Mouse (Mus musculus) right cerebral cortex, postnatal 14 days (tissue): Measurements from ENCODE around the gene Ppp2r5e.
"Not testable (repeated sequence)": the region's sequence is repeated elsewhere in the genome, so short reads cannot be mapped to it uniquely, and the experiment has no call there.

Source experiments
- DNase-seq: peaks from one replicate; pipeline ENCODE4 v3.0.0; 2022

Gene Ppp2r5e

DNA sequence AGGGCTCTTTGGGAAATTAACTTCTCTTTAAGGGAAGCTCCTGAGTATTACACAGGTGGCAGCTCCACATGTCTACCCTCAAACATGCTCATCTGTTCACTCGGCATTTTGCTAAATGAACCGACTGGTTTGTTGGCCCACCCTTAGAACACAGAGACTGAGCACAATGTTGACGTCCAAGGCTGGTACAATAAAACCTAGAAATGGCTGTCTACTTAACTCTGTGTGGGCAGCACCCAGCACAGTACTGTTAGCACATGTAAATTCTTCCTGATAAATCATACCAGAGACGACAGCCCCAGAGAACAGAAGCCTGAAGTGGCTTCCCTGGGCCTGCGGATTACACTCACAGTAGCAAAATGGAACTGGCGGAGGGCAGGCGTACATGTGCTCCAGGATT is 59.5 kb downstream of the Ppp2r5e start:
- DNase-seq: no peak

DNA sequence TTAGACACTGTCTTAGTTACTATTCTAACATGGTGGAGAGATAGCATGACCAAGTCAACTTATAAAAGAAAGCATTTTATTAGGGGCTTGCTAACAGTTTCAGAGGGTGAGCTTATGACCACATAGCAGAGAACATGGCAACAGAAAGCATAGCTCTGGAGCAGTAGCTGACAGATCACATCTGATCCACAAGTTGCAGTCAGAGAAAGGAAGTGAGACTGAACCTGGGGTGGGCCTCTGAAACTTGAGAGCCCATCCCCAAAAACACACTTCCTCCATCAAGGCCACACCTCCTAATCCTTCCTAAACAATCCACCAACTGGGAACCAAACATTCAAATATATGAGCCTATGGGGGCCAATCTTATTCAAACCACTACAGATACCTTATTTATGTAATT is 62.9 kb downstream of the Ppp2r5e start:
- no peak for DNase-seq

GRCm38 (mm10) chr12:75531895-75532294 is 64.2 kb downstream of the Ppp2r5e start:
- DNase-seq: no peak

DNA sequence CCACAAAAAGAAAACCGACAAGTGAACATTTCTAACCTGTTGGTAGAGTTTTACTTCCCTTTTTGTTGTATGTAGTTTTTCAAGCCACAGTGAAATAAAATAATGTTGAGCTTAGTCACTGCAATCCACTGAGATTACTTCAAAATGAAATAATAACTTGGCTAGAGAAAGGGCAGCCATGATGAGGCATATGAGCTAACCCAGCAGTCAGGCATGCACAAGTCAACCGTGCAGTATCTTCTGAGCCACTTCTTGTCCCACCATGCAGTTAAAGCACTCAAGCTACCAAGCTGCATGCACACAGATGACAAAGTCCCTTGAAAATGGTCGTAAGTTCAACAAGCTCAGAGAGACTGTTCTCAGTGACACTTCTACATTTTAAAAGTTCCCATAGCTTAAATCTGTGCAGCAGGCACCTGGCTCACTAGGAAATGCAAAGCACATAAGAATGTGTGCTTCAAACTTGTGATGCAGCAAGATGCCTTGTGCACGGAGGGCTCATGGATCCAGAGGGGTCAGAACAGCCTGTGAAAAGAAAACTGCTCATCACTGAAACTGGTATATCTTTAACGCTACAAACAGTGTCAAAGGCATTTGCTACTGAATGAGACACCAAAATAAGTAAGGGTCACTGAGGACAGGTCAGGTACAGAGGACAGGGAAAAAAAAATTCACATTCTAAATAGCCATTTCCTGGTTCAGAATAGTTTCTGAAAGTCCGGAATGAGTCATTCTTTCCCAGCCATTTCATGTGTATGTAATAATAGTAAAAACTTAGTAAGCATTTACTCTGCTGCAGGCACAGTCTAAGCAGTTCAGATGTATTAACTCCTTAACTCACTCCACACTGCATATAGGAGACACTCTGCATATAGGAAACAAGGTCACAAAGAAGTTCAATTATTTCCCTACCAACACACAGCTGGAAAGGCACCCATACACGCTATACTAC is 66.9 kb downstream of the Ppp2r5e start:
- DNase-seq: no peak

- no peak for DNase-seq
Observed at GRCm38 (mm10) chr12:75528300-75528699, 67.7 kb downstream of the Ppp2r5e start.

- no peak for DNase-seq
Observed at GRCm38 (mm10) chr12:75524199-75524598, 71.8 kb downstream of the Ppp2r5e start.

- no peak for DNase-seq
Observed at GRCm38 (mm10) chr12:75522931-75523330, 73.1 kb downstream of the Ppp2r5e start.

DNA sequence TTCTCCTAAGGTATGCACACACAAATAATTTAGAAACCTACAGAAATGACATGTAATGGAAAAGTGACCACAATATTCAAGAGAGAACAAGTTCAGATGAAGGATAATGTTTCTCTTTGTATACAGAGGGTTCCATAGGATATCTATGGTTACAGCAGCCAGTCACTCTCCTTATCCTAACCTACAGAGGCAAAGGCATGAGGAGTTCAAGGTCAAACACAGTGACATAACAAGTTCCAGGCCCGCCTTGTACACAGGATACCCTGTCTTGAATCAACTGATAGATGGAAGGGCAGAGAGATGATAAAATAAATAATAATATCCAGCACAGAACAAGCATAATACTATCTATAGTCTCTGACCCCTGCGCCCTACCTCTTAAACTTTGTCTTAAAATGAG is 73.7 kb downstream of the Ppp2r5e start:
- DNase-seq: no peak

DNA sequence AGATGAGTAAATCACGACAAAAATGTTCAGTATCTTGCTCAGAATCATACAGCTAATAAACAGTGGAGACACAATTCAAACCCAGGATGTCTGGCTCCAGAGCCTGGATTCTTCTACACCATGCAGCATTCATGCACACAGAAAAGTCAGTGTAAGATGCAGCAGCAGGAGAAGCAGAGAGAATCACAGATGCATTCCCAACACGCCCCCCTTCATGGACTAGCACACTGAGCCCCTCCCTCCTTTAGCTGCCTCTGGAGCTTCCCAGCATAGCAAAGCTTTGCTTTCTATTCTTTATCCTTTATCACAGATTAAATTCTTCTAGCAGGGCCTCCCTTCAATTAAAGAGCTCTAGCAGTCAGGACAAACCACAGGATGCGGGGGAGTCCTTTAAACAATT is 75.7 kb downstream of the Ppp2r5e start:
- no peak for DNase-seq

- DNase-seq: no peak
Observed at GRCm38 (mm10) chr12:75519181-75519940, 76.7 kb downstream of the Ppp2r5e start.

- DNase-seq: no peak
Observed at GRCm38 (mm10) chr12:75515301-75515906, 80.6 kb downstream of the Ppp2r5e start.

DNA sequence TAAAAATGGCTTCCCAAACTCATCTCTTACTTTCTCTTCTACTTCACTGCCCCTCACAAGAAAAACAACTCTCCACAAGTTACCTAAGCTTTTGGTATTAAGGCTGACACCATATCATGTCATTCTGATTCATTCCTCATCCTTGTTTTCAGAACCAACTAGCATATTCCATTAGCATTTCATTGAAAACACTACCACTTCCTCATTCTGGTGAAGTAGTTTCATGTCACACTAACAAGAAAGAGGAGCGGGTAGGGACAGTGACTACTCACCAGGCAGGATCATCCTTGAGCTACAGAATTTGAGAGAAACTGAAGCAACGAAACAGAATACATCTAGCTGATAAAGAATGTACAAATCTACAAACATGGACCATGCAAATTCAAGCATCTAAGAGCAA is 84.5 kb downstream of the Ppp2r5e start:
- DNase-seq: no peak

GRCm38 (mm10) chr12:75504991-75505650 is 90.9 kb downstream of the Ppp2r5e start:
- no peak for DNase-seq

DNA sequence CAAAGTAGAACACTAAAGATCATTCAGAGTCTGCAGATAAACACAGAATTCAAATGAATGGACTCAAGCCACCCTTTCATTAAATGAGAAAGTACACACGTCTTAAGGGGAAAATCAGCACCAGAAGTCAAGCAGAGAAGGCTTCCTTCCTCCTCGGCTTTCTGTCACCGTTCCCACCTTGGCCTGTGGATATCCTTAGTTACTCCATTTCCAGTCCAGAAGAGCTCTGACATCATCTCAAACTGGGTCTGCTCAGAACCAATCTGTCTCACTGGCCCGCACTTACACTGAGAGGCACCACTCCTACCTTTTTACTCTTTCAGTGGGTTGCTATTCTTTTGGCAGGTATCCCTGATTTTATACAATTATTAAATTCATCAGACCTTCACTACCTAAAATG is 93.4 kb downstream of the Ppp2r5e start:
- no peak for DNase-seq

DNA sequence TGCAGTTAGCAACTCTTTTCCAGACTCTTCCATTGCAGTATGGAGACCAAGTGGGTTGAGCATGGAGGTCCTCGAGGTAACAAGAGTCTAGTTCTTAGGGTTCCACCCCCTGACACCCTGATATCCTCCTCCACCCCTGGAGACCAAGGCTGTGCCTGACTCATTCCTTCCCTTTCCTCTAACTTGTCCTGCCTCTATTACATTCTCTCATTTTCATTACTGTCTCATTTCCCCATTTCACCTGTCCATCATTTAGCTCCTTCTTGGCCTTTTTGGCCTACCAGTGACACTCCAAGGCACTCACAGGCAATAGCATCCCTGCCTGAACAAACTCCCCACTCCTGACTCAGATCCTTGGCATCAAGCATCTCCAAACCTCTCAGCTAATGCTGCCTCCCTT is 98.3 kb downstream of the Ppp2r5e start:
- no peak for DNase-seq

DNA sequence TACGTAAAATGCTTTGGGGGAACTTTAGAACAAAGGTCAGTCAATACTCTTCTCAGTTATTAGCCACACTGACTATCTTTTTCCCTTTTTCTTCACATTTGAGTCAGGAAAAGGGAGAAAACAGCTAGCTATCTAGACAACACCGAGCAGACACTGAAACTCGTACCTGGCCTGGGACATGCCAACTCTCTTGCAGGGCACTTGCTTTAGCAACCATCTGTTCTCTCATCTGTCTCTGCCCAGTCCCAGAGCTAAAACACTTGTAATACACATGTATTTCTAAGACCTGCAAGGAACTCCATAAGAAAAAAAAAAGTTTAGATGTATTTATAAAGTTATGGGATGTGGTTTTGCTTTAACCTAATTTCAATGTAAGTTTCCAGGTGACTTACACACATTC is 100.4 kb downstream of the Ppp2r5e start:
- DNase-seq: no peak

GRCm38 (mm10) chr12:75494643-75495042 is 101.4 kb downstream of the Ppp2r5e start:
- DNase-seq: no peak

DNA sequence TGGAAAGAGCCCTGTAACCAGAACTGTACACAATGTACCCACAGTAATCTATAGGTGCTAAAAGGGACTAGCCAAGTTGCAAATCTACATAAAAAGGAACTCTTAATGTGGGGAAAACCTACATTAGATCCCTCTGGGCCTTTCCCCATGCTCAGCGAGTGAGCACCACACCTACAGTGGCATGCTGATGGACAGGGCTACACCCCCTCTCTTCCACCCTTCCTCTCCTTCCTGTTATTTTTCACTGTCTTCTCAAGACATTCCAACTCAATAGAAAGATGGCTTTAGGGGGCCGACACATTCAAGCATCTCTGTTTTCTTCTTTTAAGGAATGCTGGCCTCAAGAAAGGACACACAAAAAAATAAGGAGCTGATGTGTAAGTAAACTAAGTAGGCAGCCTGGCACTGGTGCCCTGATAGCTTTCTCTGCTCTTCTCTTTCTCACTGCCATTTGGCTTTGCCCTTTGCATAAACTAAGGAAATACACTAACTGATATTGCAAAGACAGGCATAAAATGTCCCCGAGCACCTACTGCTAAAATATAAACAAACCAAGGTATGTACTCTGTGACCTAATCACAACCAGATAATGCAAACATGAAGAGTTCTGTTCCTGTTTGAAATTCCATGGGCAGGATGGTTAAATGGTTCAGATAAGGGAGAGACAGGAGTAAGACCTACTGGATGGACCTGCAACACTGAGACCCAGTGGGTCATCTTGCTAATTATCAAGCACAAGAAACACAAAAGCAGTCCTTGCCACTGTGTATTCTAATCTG is 103.3 kb downstream of the Ppp2r5e start:
- DNase-seq: no peak

GRCm38 (mm10) chr12:75492148-75492547 is 103.9 kb downstream of the Ppp2r5e start:
- DNase-seq: not testable (repeated sequence)

GRCm38 (mm10) chr12:75487500-75487899 is 108.5 kb downstream of the Ppp2r5e start:
- DNase-seq: no peak

- no peak for DNase-seq
Observed at GRCm38 (mm10) chr12:75486568-75487286, 109.3 kb downstream of the Ppp2r5e start.

- no peak for DNase-seq
Observed at GRCm38 (mm10) chr12:75482781-75483180, 113.3 kb downstream of the Ppp2r5e start.
